Mouse (Mus musculus) ES-Bruce4 (cell line): ENCODE measurements around the gene Pkmyt1.

Source experiments
- CTCF ChIP-seq: IDR thresholded peaks from one replicate; pipeline ENCODE4 v1.8.1; 2011; ENCODE audit warnings: low read depth, low read length
- POLR2A ChIP-seq: IDR thresholded peaks from one replicate; pipeline ENCODE4 v1.8.1; 2011; ENCODE audit warnings: low read length; ENCODE audit not compliant: insufficient read depth

DNA sequence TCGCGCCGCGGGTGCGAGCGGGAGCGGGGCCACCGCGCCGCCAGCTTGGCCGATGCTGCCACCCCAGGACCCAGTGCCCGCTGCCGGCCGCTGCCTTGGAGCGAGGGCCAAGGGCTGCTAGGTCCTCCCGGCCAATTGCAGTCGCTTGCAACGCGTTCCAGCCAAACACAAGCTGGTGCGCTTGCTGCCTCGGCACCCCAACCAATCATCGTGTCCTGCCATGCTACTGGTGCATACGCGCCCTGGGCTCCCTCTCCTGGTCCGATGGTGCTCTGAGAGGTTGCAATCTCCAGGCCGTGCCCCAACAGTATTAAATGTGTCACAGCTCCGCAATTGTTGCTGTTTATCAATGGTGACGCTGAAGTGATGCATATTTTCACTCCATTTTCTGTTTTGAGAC is 26.1 kb upstream of the Pkmyt1 start:
- TF ChIP-seq POLR2A (no peak), CTCF (peak; percentile 92)
